Mouse (Mus musculus): ENCODE results near the gene Trim80.
A peak's percentile ranks its signal among the peaks of the same experiment; 100 is the strongest.
"Not testable (repeated sequence)": the region's sequence is repeated elsewhere in the genome, so short reads cannot be mapped to it uniquely, and the experiment has no call there.

Gene Trim80

GRCm38 (mm10) chr11:115462243-115462891 is 22.0 kb downstream of the Trim80 start, which contains the start of gene Slc16a5:
Gene Slc16a5, plus strand, starts transcription at chr11:115462474.
- DNase-seq (ENCODE audit: low read depth), result peak; percentile 67

- DNase-seq (ENCODE audit: low read depth), result peak; percentile 83
These were observed 23.1 kb downstream of the Trim80 start for GRCm38 (mm10) chr11:115463397-115463796.

- DNase-seq (ENCODE audit: low read depth), result peak; percentile 68
These were observed 24.5 kb downstream of the Trim80 start for GRCm38 (mm10) chr11:115464851-115465250.

- DNase-seq (ENCODE audit: low read depth), result no peak
These were observed 26.9 kb downstream of the Trim80 start for GRCm38 (mm10) chr11:115467217-115467618.

- DNase-seq (ENCODE audit: low read depth), result no peak
These were observed 31.8 kb downstream of the Trim80 start for GRCm38 (mm10) chr11:115472183-115472582.

GRCm38 (mm10) chr11:115473626-115474275 is 33.4 kb downstream of the Trim80 start:
- peak; percentile 97 for DNase-seq (ENCODE audit: low read depth)

- DNase-seq (ENCODE audit: low read depth), result peak; percentile 92
These were observed 34.8 kb downstream of the Trim80 start, which contains the start of gene Armc7 for GRCm38 (mm10) chr11:115475025-115475757. Gene Armc7, plus strand, starts transcription at chr11:115475667.

GRCm38 (mm10) chr11:115475758-115476237 is 35.5 kb downstream of the Trim80 start:
- no peak for DNase-seq (ENCODE audit: low read depth)

- DNase-seq (ENCODE audit: low read depth), result not testable (repeated sequence)
These were observed 36.3 kb downstream of the Trim80 start for GRCm38 (mm10) chr11:115476630-115477029.

GRCm38 (mm10) chr11:115477388-115477787 is 37.0 kb downstream of the Trim80 start:
- DNase-seq (ENCODE audit: low read depth), result peak; percentile 78

GRCm38 (mm10) chr11:115478296-115478938 is 38.1 kb downstream of the Trim80 start:
- DNase-seq (ENCODE audit: low read depth), result no peak

- peak; percentile 82 for DNase-seq (ENCODE audit: low read depth)
These were observed 41.4 kb downstream of the Trim80 start for GRCm38 (mm10) chr11:115481553-115482259.

- no peak for DNase-seq (ENCODE audit: low read depth)
These were observed 42.9 kb downstream of the Trim80 start for GRCm38 (mm10) chr11:115483278-115483677.

GRCm38 (mm10) chr11:115483726-115484125 is 43.4 kb downstream of the Trim80 start:
- DNase-seq (ENCODE audit: low read depth), result peak; percentile 91

GRCm38 (mm10) chr11:115485155-115485554 is 44.8 kb downstream of the Trim80 start:
- DNase-seq (ENCODE audit: low read depth), result no peak

GRCm38 (mm10) chr11:115488551-115489104 is 48.3 kb downstream of the Trim80 start:
- no peak for DNase-seq (ENCODE audit: low read depth)

GRCm38 (mm10) chr11:115490441-115491355 is 50.4 kb downstream of the Trim80 start:
- DNase-seq (ENCODE audit: low read depth), result no peak

GRCm38 (mm10) chr11:115491356-115492083 is 51.2 kb downstream of the Trim80 start, which contains the start of gene Nt5c:
Gene Nt5c, minus strand, starts transcription at chr11:115491862.
- DNase-seq (ENCODE audit: low read depth), result peak; percentile 88

- DNase-seq (ENCODE audit: low read depth), result no peak
These were observed 52.0 kb downstream of the Trim80 start for GRCm38 (mm10) chr11:115492387-115492786.
